ENCODE assay signal across 8 mouse cellular contexts in genomic region chr1:156939251-156940141, GRCm38 (mm10). TPM values are rescaled to one million over a fixed set of nuclear protein-coding genes. Genes with fewer than 3 reads are reported as not detected.
A peak's percentile ranks its signal among the peaks of the same experiment; 100 is the strongest.
DNase-seq lines count a peak whose midpoint lies in the region; ATAC-seq lines count a peak whose summit lies in the region.

TSS of gene Ralgps2 (minus strand) at chr1:156939626.

- peak within 1 kb of the TSS; percentile 95 for H3K9ac ChIP-seq in hindbrain, embryonic 13.5 days

- H3K4me3 ChIP-seq in hindbrain, embryonic 13.5 days, result peak within 1 kb of the TSS; percentile 92

- peak; percentile 85 for ATAC-seq in hindbrain, embryonic 13.5 days (ENCODE audit: low FRiP score)

- H3K4me2 ChIP-seq in hindbrain, embryonic 13.5 days, result peak within 1 kb of the TSS; percentile 70

- DNase-seq in MEL-GATA-1-ER (ENCODE audit: extremely low read depth, low read depth), result peak; percentile 40
- DNase-seq in cerebellum, adult 11-12 months, result peak; percentile 64
- peak; percentile 55 for DNase-seq in forelimb bud, embryonic 11.5 days (ENCODE audit: low read depth, low spot score)
- peak; percentile 66 to 67 for DNase-seq in layer of hippocampus, postnatal 36 days
- DNase-seq in lung, postnatal 25 days (ENCODE audit: low spot score), result peak; percentile 38
- peak; percentile 76 for DNase-seq in retina, embryonic 14.5 days (ENCODE audit: low spot score)
- DNase-seq in thymus, postnatal 4 days, result peak; percentile 88

- no peaks in the 10 kb centered on the region for H3K36me3 ChIP-seq in hindbrain, embryonic 13.5 days

- no peaks in the 10 kb centered on the region for H3K27me3 ChIP-seq in hindbrain, embryonic 13.5 days

- H3K9me3 ChIP-seq in hindbrain, embryonic 13.5 days, result no peaks in the 10 kb centered on the region

- peaks cover 23% of the 10 kb centered on the region for H3K4me1 ChIP-seq in hindbrain, embryonic 13.5 days (replicated peaks)

- WGBS in hindbrain, embryonic 13.5 days, result under 1% methylated on average over 75 of the region's 124 CpGs

- peak within 1 kb of the TSS; percentile 98 for H3K27ac ChIP-seq in hindbrain, embryonic 13.5 days

RNA-seq across cellular contexts. Expression of gene Ralgps2, which starts in this region (rescaled TPM):
- polyA plus RNA-seq in hindbrain, embryonic 13.5 days (2015; fragmentation: Nextera tagmentation; extraction: Ambion mirVana), result 118 TPM in 2 replicates
- total RNA-seq in layer of hippocampus, postnatal 36 days (2021), result 10 to 100 TPM; 71.0 to 78.7 TPM

Comparison
In these comparisons a context has a peak if more than half of its experiments do, and no peak if none do; other contexts are left out.
1. Peak in every context shown above with its lines: DNase-seq, ATAC-seq, H3K4me3 ChIP-seq and H3K27ac ChIP-seq.
2. DNase-seq: peak in every context shown above with its lines; median percentile 88 in thymus, postnatal 4 days; 76 in retina, embryonic 14.5 days; 66 in layer of hippocampus, postnatal 36 days; 64 in cerebellum, adult 11-12 months; 55 in forelimb bud, embryonic 11.5 days; 40 in MEL-GATA-1-ER; 38 in lung, postnatal 25 days.